Mouse (Mus musculus) midbrain, embryonic 13.5 days (tissue): ENCODE measurements at regions not wholly inside any gene's neighbourhood (a gene's known extent, or its start where the extent isn't known, plus 50 kb on each side); places are given as distances from the start of the nearest gene placed in this dataset.

Experiments
- ATAC-seq: fragments of 200-750 bp; cut with Nextera tagmentation; 2 replicates; pipeline ENCODE4 v1.8.0; 2017; ENCODE audit warnings: mild to moderate bottlenecking, moderate TSS enrichment, moderate library complexity
- H3K27ac ChIP-seq: fragments of 300-500 bp; sonication (generic); 2 replicates; pipeline ENCODE4 v1.5.1; 2015; ENCODE audit warnings: inconsistent platforms, mild to moderate bottlenecking, moderate library complexity
- H3K27me3 ChIP-seq: fragments of 300-500 bp; sonication (generic); 2 replicates; pipeline ENCODE4 v1.6.1; 2015; ENCODE audit warnings: mild to moderate bottlenecking, inconsistent platforms
- H3K36me3 ChIP-seq: fragments of 300-500 bp; sonication (generic); 2 replicates; pipeline ENCODE4 v1.6.1; 2015; ENCODE audit warnings: mild to moderate bottlenecking, inconsistent platforms
- H3K4me1 ChIP-seq: fragments of 300-500 bp; sonication (generic); replicated peaks from 2 replicates; pipeline ENCODE4 v1.6.1; 2015; ENCODE audit warnings: inconsistent platforms
- H3K4me2 ChIP-seq: fragments of 300-500 bp; sonication (generic); replicated peaks from 2 replicates; pipeline ENCODE4 v1.6.1; 2015; ENCODE audit warnings: moderate library complexity, mild to moderate bottlenecking, inconsistent platforms
- H3K4me3 ChIP-seq: fragments of 300-500 bp; sonication (generic); replicated peaks from 2 replicates; pipeline ENCODE4 v1.5.1; 2015; ENCODE audit warnings: mild to moderate bottlenecking, inconsistent platforms
- H3K9ac ChIP-seq: fragments of 300-500 bp; sonication (generic); replicated peaks from 2 replicates; pipeline ENCODE4 v1.6.1; 2015; ENCODE audit warnings: mild to moderate bottlenecking, inconsistent platforms
- H3K9me3 ChIP-seq: fragments of 300-500 bp; sonication (generic); 2 replicates; pipeline ENCODE4 v1.6.1; 2016; ENCODE audit warnings: mild to moderate bottlenecking, inconsistent platforms
- WGBS: fragments of 180-500 bp; shearing (Covaris S2); methylation state at CpG from one replicate; pipeline ENCODE4 v1.1.7; 2015; 5-methylcytosine and 5-hydroxymethylcytosine counted together

DNA sequence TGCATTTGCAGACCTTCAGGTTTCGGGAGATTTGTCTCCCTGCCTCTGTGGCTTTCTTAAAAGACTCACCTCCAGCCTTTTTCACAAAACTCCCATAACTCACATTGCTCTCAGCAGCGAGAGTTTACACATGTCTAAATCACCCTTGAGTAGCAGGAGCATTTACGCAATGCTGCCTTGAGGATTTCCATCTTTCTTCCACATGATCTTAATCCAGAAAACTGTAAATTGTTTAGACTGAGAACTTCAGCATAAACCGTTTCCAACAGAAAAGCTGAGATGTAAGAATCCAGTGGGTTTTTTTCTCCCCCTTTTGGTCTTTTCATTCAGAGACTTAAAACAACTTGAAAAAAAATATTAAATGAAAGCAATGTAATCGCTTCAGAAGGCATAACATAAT lies 336.5 kb downstream of the Efnb2 start:
- no peak overlapping the region for H3K27ac ChIP-seq
- 65% methylated on average over 5 of the region's 5 CpGs for WGBS
- H3K4me3 ChIP-seq, result no peak overlapping the region
- ATAC-seq, result no peak
- no peaks in the 10 kb centered on the region for H3K9me3 ChIP-seq
- no peak overlapping the region for H3K4me2 ChIP-seq
- H3K9ac ChIP-seq, result no peak overlapping the region
- H3K36me3 ChIP-seq, result no peaks in the 10 kb centered on the region
- peaks cover 9% of the 10 kb centered on the region for H3K27me3 ChIP-seq
- no peaks in the 10 kb centered on the region for H3K4me1 ChIP-seq

DNA sequence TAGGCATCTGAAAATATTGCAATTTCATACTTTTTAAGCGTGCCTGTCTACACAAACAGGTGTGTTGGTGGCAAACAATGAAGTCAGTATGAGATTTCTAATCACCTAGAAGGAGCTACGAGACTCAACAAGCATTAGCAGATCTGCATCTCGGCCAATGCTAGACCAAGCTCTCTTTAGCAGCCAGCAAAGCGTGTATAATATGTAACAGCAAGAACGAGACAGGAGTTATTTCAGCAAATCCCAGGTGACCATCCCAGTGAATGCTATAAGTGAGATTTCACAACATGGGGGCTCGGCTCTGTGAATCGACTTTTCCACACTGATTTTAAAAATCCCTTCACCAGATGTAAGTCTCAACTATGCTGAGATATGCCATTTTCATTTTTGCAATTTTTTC lies 352.8 kb downstream of the Efnb2 start:
- H3K36me3 ChIP-seq, result no peaks in the 10 kb centered on the region
- no peaks in the 10 kb centered on the region for H3K4me1 ChIP-seq
- H3K27me3 ChIP-seq, result no peaks in the 10 kb centered on the region
- ATAC-seq, result no peak
- H3K4me2 ChIP-seq, result no peak overlapping the region
- no peak overlapping the region for H3K9ac ChIP-seq
- WGBS, result 60% methylated on average over 7 of the region's 7 CpGs
- H3K4me3 ChIP-seq, result no peak overlapping the region
- H3K27ac ChIP-seq, result no peak overlapping the region
- H3K9me3 ChIP-seq, result no peaks in the 10 kb centered on the region

DNA sequence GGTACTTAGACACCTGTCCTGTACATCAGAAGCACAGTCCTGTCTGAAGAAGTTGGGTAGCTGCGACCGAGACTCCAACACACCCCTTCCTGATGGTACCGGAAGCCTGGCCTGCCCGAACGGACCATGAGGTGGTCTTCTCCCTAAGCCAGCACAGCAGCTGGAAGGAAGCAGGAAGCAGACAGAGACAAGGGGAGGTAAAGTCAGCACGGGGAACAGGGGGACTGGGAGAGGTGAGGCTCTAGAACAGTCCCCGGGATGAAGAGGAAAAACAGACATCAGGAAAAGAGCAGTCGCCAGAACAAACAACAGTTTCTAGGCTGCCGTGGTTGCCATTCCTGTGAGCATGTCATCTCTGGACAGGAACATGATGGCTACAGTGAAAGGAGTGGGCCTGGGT lies 353.6 kb downstream of the Efnb2 start:
- no peaks in the 10 kb centered on the region for H3K27me3 ChIP-seq
- H3K4me1 ChIP-seq, result no peaks in the 10 kb centered on the region
- no peak overlapping the region for H3K4me2 ChIP-seq
- H3K9ac ChIP-seq, result no peak overlapping the region
- no peaks in the 10 kb centered on the region for H3K9me3 ChIP-seq
- H3K36me3 ChIP-seq, result no peaks in the 10 kb centered on the region
- no peak overlapping the region for H3K4me3 ChIP-seq
- no peak for ATAC-seq
- no peak overlapping the region for H3K27ac ChIP-seq
- WGBS, result 85% methylated on average over 9 of the region's 9 CpGs

DNA sequence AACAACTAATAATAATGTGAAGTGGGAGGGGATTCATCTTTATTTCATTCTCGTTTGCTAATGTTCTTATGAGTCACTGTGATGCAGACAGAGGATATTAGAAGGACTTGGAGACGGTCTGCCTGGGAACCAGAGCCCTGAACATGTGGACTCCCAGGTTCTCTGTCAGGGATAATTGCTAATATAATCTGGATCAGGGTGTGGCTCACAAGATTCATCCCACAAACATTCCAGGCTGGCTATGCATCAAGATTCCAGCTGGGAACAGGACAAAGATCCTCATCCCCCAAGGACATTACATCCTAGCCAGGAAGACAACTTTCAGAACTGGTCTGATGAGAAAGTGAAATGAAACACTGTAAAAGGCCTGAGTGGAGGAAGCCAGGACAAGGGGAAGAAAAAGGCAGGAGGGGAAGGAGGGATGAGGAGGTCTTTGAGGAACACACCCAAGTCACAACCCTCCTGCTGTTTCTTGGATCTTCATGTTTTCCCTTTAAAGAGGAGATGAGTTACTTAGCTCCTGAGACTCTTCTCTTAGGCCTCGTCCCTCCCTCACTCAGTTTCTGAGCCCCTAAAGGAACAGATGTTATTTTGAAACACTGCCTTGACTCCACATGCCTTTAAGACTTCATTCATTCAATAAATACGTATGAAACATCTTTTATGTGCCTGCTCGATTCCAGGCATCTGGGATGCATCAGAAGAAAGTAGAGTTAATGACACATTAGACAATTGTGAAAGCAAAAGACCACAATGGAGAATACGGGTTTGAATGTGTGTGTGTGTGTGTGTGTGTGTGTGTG lies 360.9 kb downstream of the Efnb2 start:
- no peak for ATAC-seq

DNA sequence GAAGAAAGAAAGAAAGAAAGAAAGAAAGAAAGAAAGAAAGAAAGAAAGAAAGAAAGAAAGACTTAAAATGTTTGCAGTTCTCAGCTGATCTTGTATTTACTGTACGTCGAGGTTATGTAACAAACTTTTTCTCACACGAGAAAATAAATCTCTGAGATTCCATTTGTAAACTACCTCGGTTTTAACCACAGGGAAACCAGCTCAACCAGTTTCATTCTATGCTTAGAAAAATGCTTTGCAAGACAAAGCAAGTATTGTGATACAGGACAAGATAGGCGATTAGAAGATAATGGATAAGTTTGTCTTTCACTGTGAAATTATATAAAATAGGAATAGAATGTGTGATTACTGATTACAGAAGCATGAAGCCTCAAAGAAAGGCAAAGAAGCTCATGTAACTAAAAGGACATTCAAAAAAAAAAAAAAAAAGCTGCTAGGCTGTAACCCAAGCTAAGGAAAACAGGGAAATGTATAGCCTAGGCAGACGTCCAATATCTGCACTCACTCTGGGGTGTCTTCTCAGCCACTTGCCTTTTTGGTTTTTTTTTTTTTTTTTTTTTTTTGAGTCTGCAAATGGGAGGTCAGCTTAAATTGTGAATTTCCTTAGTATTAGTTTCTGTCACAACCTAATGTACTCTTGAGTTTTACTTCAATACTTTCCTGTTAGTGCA lies 368.3 kb downstream of the Efnb2 start:
- H3K9me3 ChIP-seq, result no peaks in the 10 kb centered on the region
- no peaks in the 10 kb centered on the region for H3K4me1 ChIP-seq
- H3K27me3 ChIP-seq, result no peaks in the 10 kb centered on the region
- no peaks in the 10 kb centered on the region for H3K36me3 ChIP-seq
- no peak overlapping the region for H3K4me3 ChIP-seq
- WGBS, result 71% methylated on average over 6 of the region's 6 CpGs
- H3K4me2 ChIP-seq, result no peak overlapping the region
- H3K27ac ChIP-seq, result no peak overlapping the region
- ATAC-seq, result no peak
- no peak overlapping the region for H3K9ac ChIP-seq

More for the DNA sequence above, 360.9 kb downstream of the Efnb2 start:
- Histone ChIP-seq H3K9me3 (no peaks in the 10 kb centered on the region), H3K27me3 (no peaks in the 10 kb centered on the region), H3K4me3 (no peak overlapping the region), H3K4me1 (no peaks in the 10 kb centered on the region), H3K9ac (no peak overlapping the region), H3K36me3 (no peaks in the 10 kb centered on the region), H3K4me2 (no peak overlapping the region), H3K27ac (no peak overlapping the region)
- WGBS, result 80% methylated on average over 6 of the region's 6 CpGs

DNA sequence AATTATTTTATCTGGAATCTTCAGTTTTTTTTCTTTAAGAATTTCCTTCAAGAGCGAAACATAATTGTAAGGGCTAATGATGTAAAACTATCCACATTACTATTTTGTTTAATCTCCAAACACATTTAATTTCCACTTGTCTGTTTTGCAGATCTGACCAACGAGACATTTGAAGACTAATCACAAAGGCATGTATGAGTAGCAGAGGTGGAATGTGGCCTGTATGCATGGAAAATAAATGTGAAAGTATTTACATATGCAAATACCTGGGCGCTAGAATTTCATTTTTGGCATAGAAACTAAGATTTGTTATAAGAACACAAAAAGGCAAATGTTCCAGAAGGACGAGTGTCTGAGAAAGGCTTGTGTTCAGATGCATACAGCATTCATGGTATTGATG lies 375.2 kb downstream of the Efnb2 start:
- 86% methylated on average over 4 of the region's 4 CpGs for WGBS

DNA sequence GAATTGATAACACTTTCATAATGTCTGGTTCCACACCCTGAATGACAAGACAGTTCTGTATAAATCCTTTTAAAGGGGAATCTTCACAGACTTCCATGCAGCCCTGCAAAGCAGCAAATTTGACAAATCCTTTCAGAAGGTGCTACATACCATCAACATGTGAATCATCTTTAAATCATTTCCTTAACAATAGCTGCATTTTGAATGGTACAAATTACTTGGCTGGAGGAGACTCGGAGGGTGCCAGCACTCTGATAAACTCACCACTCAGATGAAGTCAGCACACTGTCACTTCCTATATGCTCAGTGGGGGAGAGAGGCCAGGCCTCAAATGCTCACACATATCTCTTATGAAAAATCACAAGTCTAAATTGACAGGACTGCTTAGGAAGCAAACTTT lies 386.1 kb downstream of the Efnb2 start:
- Histone ChIP-seq H3K4me3 (no peak overlapping the region), H3K27me3 (no peaks in the 10 kb centered on the region), H3K27ac (no peak overlapping the region), H3K4me1 (no peaks in the 10 kb centered on the region), H3K9me3 (no peaks in the 10 kb centered on the region), H3K9ac (no peak overlapping the region), H3K4me2 (no peak overlapping the region), H3K36me3 (no peaks in the 10 kb centered on the region)
- no peak for ATAC-seq
- WGBS, result 76% methylated on average over 1 of the region's 1 CpGs

More for the DNA sequence above, 375.2 kb downstream of the Efnb2 start:
- H3K4me3 ChIP-seq, result no peak overlapping the region
- ATAC-seq, result no peak
- H3K4me2 ChIP-seq, result no peak overlapping the region
- H3K27ac ChIP-seq, result no peak overlapping the region
- H3K36me3 ChIP-seq, result no peaks in the 10 kb centered on the region
- H3K9ac ChIP-seq, result no peak overlapping the region
- H3K27me3 ChIP-seq, result no peaks in the 10 kb centered on the region
- no peaks in the 10 kb centered on the region for H3K4me1 ChIP-seq
- no peaks in the 10 kb centered on the region for H3K9me3 ChIP-seq

DNA sequence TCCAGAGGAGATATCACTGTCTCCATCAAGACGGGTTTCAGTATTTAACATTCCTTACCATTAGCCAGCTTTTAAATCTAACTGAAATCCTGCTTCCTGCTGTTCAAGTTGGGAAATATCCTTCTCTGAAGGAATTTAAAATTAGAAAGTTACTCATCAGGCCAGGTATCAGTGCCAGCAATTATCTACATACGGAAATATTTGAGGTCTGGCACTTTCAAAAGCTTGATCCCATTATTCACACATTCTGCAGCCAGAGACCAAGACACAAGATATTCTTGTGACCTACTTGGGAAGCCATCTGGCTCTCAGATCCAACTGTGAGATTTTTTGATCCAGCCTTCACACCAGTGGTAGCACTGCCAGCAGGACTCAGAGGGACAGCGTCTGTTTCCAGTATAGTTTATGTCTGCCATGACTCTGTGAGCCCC lies 386.8 kb downstream of the Efnb2 start:
- ATAC-seq, result no peak
- Histone ChIP-seq H3K4me2 (no peak overlapping the region), H3K9me3 (no peaks in the 10 kb centered on the region), H3K4me3 (no peak overlapping the region), H3K36me3 (no peaks in the 10 kb centered on the region), H3K9ac (no peak overlapping the region), H3K27ac (no peak overlapping the region), H3K27me3 (no peaks in the 10 kb centered on the region), H3K4me1 (no peaks in the 10 kb centered on the region)
- WGBS, result 78% methylated on average over 3 of the region's 3 CpGs

DNA sequence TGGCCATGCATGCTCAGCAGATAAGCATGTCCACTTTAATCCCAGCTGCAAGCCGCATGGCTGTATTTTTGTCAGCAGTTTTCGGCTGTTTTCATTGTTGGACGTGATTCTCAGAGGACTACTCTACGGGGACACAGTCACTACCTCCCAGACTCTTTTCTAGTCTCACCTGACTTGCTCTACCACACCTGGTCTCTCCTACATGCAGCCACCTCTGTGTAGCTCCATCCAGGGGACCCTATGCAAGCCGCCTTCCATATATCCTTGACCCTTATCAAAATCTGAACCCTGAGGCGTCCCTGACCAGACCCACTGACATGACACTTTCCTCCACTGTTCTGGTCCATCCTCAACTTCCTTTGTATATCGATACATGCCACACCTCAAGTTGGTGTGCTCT lies 402.2 kb downstream of the Efnb2 start:
- Histone ChIP-seq H3K27ac (no peak overlapping the region), H3K9me3 (no peaks in the 10 kb centered on the region), H3K27me3 (peaks cover 16% of the 10 kb centered on the region), H3K4me1 (peaks cover 8% of the 10 kb centered on the region), H3K4me3 (no peak overlapping the region), H3K4me2 (no peak overlapping the region), H3K9ac (no peak overlapping the region), H3K36me3 (no peaks in the 10 kb centered on the region)
- 53% methylated on average over 7 of the region's 7 CpGs for WGBS
- peak; percentile 48; the same call in 1 of the 2 replicates for ATAC-seq

DNA sequence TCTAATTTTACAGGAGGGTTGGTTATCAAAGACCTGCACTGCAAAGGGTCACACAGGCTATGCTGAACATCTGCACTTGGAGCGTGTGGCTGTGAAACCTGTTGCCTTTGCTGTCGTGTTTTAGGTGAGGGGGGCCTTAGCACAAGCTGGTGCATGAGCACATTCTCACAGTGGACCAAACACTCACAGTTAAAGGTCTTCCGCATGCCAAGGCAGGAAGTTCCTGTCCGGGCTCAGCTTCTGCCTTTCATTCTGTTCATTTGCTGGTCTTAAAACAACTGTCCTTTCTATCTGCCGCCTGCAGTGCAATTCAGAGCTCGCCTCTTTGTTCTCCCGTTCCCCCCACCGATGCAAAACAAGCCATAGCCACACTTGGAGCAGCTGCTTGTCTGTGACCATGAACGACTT lies 402.8 kb downstream of the Efnb2 start:
- H3K4me3 ChIP-seq, result no peak overlapping the region
- whole genome bisulfite sequencing, result 3% methylated on average over 9 of the region's 9 CpGs
- peak; percentile 69 for ATAC-seq

DNA sequence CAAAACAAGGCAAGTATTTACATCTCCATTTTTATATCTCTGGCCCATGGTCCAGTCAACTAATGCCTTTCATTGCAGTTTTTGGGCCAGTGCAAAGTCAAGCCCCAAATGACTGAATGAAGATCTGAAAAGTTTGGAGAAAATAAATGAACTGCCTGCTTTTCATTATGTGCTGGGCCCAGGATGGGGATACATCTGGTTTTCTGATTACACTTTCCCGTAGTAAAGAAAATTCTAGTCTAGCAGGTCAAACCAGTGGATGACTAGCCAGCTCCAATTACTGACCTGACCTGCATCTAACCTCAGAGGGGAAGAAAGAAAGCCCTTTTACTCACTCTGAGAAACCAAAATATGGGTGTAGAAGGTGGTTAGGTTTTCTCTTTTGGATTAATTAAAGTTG lies 404.7 kb downstream of the Efnb2 start:
- H3K27ac ChIP-seq, result no peak overlapping the region
- no peaks in the 10 kb centered on the region for H3K9me3 ChIP-seq
- H3K9ac ChIP-seq, result no peak overlapping the region
- peaks cover 8% of the 10 kb centered on the region for H3K4me1 ChIP-seq
- H3K4me2 ChIP-seq, result no peak overlapping the region
- WGBS, result 75% methylated on average over 1 of the region's 1 CpGs
- H3K27me3 ChIP-seq, result peaks cover 16% of the 10 kb centered on the region
- no peak overlapping the region for H3K4me3 ChIP-seq
- ATAC-seq, result no peak
- no peaks in the 10 kb centered on the region for H3K36me3 ChIP-seq

More for the DNA sequence above, 402.8 kb downstream of the Efnb2 start:
- H3K9me3 ChIP-seq, result no peaks in the 10 kb centered on the region
- no peak overlapping the region for H3K27ac ChIP-seq
- peaks cover 16% of the 10 kb centered on the region for H3K27me3 ChIP-seq
- peak overlapping the region; percentile 18; the same call in 1 of the 2 replicates for H3K4me2 ChIP-seq
- no peak overlapping the region for H3K9ac ChIP-seq
- H3K36me3 ChIP-seq, result no peaks in the 10 kb centered on the region
- H3K4me1 ChIP-seq, result peaks cover 8% of the 10 kb centered on the region

DNA sequence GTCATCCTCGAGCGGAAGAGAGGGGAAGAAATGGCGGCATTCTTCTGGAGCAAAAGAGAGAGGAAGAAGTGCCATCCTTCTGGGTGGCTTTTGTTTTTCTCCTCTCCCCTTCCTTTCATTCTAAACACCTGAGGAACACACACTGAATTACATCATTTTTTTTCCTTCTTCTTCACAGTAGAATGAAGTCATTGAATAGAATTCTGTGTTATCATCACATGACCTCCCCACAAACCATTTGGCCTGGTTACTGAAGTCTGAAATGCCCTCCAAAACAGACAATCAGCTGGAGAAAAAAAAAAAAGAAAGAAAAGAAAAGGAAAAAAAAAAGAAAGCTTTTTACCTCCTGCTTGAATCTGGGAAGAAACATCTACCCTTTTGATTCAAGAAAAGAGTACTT lies 406.6 kb downstream of the Efnb2 start:
- Histone ChIP-seq H3K27me3 (peaks cover 6% of the 10 kb centered on the region; the same call in 1 of the 2 replicates), H3K9ac (no peak overlapping the region), H3K9me3 (no peaks in the 10 kb centered on the region), H3K4me2 (no peak overlapping the region), H3K4me3 (no peak overlapping the region), H3K36me3 (no peaks in the 10 kb centered on the region), H3K4me1 (peaks cover 8% of the 10 kb centered on the region), H3K27ac (no peak overlapping the region)
- no peak for ATAC-seq
- 90% methylated on average over 3 of the region's 3 CpGs for WGBS
